Mouse (Mus musculus): ENCODE data around the gene Rnls. TPM values are rescaled to one million over a fixed set of nuclear protein-coding genes. Genes with fewer than 3 reads are reported as not detected.

The Rnls gene
- total RNA-seq (2023): 0.59 TPM

GRCm38 (mm10) chr19:33391651-33392382 is at the start of gene Rnls:
Rnls (minus strand) TSS chr19:33392295.

Other genes with a start within 250 kb of the Rnls start
- gene Lipo4, start 125.5 kb upstream of the Rnls start, total RNA-seq (2023): not detected
- not detected for gene Gm8978, start 233.0 kb upstream of the Rnls start, total RNA-seq (2023)

Data from CD4-positive naive resting alpha-beta T cell, adult 76 days (primary cell).